ENCODE assay signal across 26 mouse cellular contexts in the genomic region with DNA sequence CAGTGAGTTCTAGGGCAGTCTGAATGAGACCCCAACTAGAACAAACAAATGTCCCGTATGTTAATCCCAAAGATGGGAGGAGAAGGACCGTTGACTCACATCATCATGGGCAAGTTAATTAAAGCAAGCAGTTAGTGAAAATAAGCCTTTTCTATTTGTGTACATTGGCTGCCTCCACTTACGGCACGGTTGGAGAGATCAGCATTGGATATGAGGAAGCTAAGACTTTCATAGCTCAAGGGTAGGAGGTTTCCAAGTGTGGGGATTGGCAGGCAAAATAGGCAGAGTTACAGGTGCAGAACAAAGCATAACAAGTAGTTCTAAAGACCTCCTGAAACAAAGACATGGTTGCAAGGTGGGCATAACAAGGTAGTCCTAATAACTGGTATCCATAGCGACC.
"Had no signal": no experiment of that assay in that cellular context is flagged by ENCODE, and none has a peak within 500 bp of the region (broad histone marks: within the 10 kb centered on the region; RNA-seq: fewer than 3 reads in every experiment).

No protein-coding gene starts in this region.

- ATAC-seq: hindbrain, embryonic 16.5 days; inflammation-experienced regulatory T-cells, adult 6 months; intestine, embryonic 15.5 days; intestine, postnatal 0 days had no signal

- H3K4me3 ChIP-seq: heart, embryonic 10.5 days; heart, embryonic 12.5 days; hindbrain, embryonic 10.5 days; hindbrain, embryonic 12.5 days; intestine, embryonic 15.5 days; layer of hippocampus, adult 2 months; left cerebral cortex, adult 2 months; limb, embryonic 10.5 days; limb, embryonic 12.5 days; liver, embryonic 13.5 days; liver, embryonic 15.5 days had no signal

- H3K27me3 ChIP-seq: heart, embryonic 12.5 days; hindbrain, embryonic 12.5 days; intestine, embryonic 15.5 days; limb, embryonic 12.5 days; liver, embryonic 13.5 days; liver, embryonic 15.5 days had no signal

- H3K36me3 ChIP-seq: hindbrain, embryonic 12.5 days; intestine, embryonic 15.5 days had no signal

- H3K9me3 ChIP-seq: heart, embryonic 10.5 days; heart, embryonic 12.5 days; hindbrain, embryonic 10.5 days; hindbrain, embryonic 12.5 days; intestine, embryonic 15.5 days; limb, embryonic 10.5 days; limb, embryonic 12.5 days; liver, embryonic 13.5 days; liver, embryonic 15.5 days had no signal

- DNase-seq: gastrocnemius, postnatal 10 days; gastrocnemius, postnatal 25 days; heart, adult 18-20 months; heart, postnatal 10 days; heart, postnatal 4 days; kidney, adult 18-20 months; kidney, adult 8-10 months; kidney, postnatal 10 days; kidney, postnatal 25 days; kidney, postnatal 4 days; liver; liver, embryonic 13.5 days had no signal

- H3K27ac ChIP-seq: heart, embryonic 10.5 days; hindbrain, embryonic 10.5 days; hindbrain, embryonic 12.5 days; hindbrain, embryonic 14.5 days; intestine, embryonic 15.5 days; layer of hippocampus, adult 2 months; left cerebral cortex, adult 2 months; limb, embryonic 10.5 days; limb, embryonic 12.5 days; liver, embryonic 13.5 days; liver, embryonic 15.5 days had no signal

- H3K9ac ChIP-seq: heart, embryonic 12.5 days; hindbrain, embryonic 12.5 days; hindbrain, embryonic 14.5 days; intestine, embryonic 15.5 days; limb, embryonic 12.5 days; liver, embryonic 13.5 days; liver, embryonic 15.5 days had no signal
